Mouse (Mus musculus) hindbrain, embryonic 13.5 days (tissue): Measurements from ENCODE around the gene Olfr1179. TPM values are rescaled to one million over a fixed set of nuclear protein-coding genes. Genes with fewer than 3 reads are reported as not detected.
"Not testable (repeated sequence)": the region's sequence is repeated elsewhere in the genome, so short reads cannot be mapped to it uniquely, and the experiment has no call there.

Experiments
- ATAC-seq: fragments of 200-750 bp; cut with Nextera tagmentation; 2 replicates; pipeline ENCODE4 v1.8.0; 2017; ENCODE audit warnings: moderate TSS enrichment; ENCODE audit not compliant: low FRiP score
- H3K27ac ChIP-seq: fragments of 300-500 bp; sonication (generic); 2 replicates; pipeline ENCODE4 v1.5.1; 2015; ENCODE audit warnings: inconsistent platforms, mild to moderate bottlenecking, moderate library complexity
- H3K27me3 ChIP-seq: fragments of 300-500 bp; sonication (generic); 2 replicates; pipeline ENCODE4 v1.6.1; 2015; ENCODE audit warnings: mild to moderate bottlenecking, inconsistent platforms
- H3K36me3 ChIP-seq: fragments of 300-500 bp; sonication (generic); 2 replicates; pipeline ENCODE4 v1.6.1; 2015; ENCODE audit warnings: mild to moderate bottlenecking, inconsistent platforms
- H3K4me1 ChIP-seq: fragments of 300-500 bp; sonication (generic); replicated peaks from 2 replicates; pipeline ENCODE4 v1.6.1; 2015; ENCODE audit warnings: inconsistent platforms
- H3K4me2 ChIP-seq: fragments of 300-500 bp; sonication (generic); 2 replicates; pipeline ENCODE4 v1.6.1; 2015; ENCODE audit warnings: inconsistent platforms, mild to moderate bottlenecking, moderate library complexity
- H3K4me3 ChIP-seq: fragments of 300-500 bp; sonication (generic); 2 replicates; pipeline ENCODE4 v1.5.1; 2015; ENCODE audit warnings: mild to moderate bottlenecking, inconsistent platforms
- H3K9ac ChIP-seq: fragments of 300-500 bp; sonication (generic); 2 replicates; pipeline ENCODE4 v1.6.1; 2015; ENCODE audit warnings: mild to moderate bottlenecking, inconsistent platforms
- H3K9me3 ChIP-seq: fragments of 300-500 bp; sonication (generic); 2 replicates; pipeline ENCODE4 v1.6.1; 2016; ENCODE audit warnings: inconsistent platforms
- WGBS: fragments of 180-500 bp; shearing (Covaris S2); methylation state at CpG from one replicate; pipeline ENCODE4 v1.1.7; 2015; 5-methylcytosine and 5-hydroxymethylcytosine counted together
- polyA plus RNA-seq: library from polyadenylated mRNA; unstranded; fragments of >200 nt; fragmentation: Nextera tagmentation; extraction: Ambion mirVana; gene quantifications from 2 replicates; pipeline ENCODE4 v1.2.1, GENCODE M21; 2015

Gene Olfr1179
- not detected in 2 replicates for polyA plus RNA-seq

DNA sequence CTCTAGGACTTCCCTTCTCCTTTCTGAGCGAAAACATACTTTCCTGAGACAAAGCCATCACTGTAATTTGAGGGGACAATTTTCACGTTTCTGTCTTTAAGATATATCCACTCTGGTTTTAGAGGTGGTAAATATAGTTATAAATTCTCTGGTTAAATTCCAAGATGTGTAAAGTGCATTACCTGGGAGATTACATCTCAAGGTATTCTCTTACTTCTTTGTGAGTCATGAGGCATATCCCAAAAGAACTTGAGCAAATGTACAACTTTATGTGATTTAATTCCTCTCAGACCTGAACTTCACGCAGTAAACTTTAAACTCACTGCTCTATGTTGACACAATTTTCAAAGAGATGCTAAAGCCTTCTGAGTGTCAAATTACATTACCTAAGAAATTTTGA lies at the start of gene Olfr1179:
Gene Olfr1179 (minus strand): TSS at position 101 of the 400 bp plus-strand sequence.
- 93% methylated on average over 3 of the region's 3 CpGs for WGBS
- Histone ChIP-seq H3K27ac (no peak within 1 kb of the TSS), H3K4me2 (no peak within 1 kb of the TSS)

DNA sequence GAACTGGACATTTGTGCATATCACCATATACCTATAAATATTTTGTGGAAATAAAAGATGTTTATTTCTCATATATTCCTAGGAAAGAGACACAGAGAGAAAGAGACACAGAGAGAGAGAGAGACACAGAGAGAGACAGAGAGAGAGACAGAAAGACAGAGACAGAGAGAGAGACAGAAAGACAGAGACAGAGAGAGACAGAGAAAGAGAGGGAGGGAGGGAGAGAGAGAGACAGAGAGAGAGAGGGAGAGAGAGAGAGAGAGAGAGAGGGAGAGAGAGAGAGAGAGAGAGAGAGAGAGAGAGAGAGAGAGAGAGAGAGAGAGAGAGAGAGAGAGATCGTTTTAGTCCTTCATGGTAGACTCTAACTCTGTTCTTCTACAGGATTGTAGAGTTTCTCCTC lies 48.3 kb upstream of the Olfr1179 start, which contains the start of gene Olfr1183:
Gene Olfr1183 (plus strand): TSS at position 301 of the 400 bp plus-strand sequence.
- H3K9me3 ChIP-seq, H3K4me2 ChIP-seq, H3K36me3 ChIP-seq, H3K27me3 ChIP-seq, H3K4me1 ChIP-seq, H3K27ac ChIP-seq, H3K9ac ChIP-seq, ATAC-seq, H3K4me3 ChIP-seq: not testable (repeated sequence)
- WGBS: 90% methylated on average over 1 of the region's 1 CpGs

More for the DNA sequence above, at the start of gene Olfr1179:
- Histone ChIP-seq H3K4me3 (no peak within 1 kb of the TSS), H3K27me3 (no peaks in the 10 kb centered on the region), H3K9me3 (no peaks in the 10 kb centered on the region), H3K4me1 (no peaks in the 10 kb centered on the region), H3K36me3 (no peaks in the 10 kb centered on the region), H3K9ac (no peak within 1 kb of the TSS)
- ATAC-seq: no peak

DNA sequence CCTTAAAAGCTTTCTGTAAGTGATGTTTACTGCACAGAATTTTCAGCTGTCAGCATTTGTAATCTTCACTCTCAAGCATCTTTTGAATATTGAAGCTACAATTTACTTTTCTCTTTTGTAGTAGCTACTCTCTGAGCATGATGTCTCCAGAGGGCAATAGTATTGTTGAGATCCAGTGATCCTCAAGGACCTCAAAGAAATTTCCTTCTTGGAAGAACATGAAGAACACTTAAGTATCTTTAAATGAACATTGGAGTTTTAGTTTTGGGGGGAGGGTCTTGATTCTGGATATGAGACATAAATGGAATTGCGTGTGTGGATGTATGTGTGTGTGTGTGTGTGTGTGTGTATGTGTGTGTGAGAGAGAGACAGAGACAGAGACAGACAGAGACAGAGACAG lies 42.8 kb upstream of the Olfr1179 start, which contains the start of gene Gm13757:
Gene Gm13757 (minus strand): TSS at position 101 of the 400 bp plus-strand sequence.
- no peaks in the 10 kb centered on the region for H3K4me1 ChIP-seq
- H3K4me2 ChIP-seq: no peak within 1 kb of the TSS
- no peaks in the 10 kb centered on the region for H3K27me3 ChIP-seq
- no peak within 1 kb of the TSS for H3K9ac ChIP-seq
- 95% methylated on average over 1 of the region's 1 CpGs for WGBS
- no peaks in the 10 kb centered on the region for H3K36me3 ChIP-seq
- ATAC-seq: no peak
- H3K27ac ChIP-seq: no peak within 1 kb of the TSS
- no peak within 1 kb of the TSS for H3K4me3 ChIP-seq
- no peaks in the 10 kb centered on the region for H3K9me3 ChIP-seq

DNA sequence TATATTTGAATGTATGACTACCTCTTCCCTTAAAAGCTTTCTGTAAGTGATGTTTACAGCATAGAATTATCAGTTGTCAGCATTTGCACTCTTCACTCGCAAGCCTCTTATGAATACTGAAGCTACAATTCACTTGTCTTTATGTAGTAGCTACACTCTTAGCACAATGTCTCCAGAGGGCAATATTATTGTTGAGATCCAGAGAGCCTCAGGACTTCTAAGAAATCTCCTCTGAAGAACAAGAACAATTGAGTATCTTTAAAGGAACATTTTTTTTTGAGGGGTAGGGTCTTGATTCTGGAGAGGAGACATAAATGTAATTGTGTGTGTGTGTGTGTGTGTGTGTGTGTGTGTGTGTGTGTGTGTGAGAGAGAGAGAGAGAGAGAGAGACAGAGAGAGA lies 19.8 kb upstream of the Olfr1179 start, which contains the start of gene Olfr1181:
Gene Olfr1181 (minus strand): TSS at position 101 of the 400 bp plus-strand sequence.
- WGBS: 89% methylated on average over 1 of the region's 1 CpGs
- no peaks in the 10 kb centered on the region for H3K36me3 ChIP-seq
- no peak within 1 kb of the TSS for H3K27ac ChIP-seq
- no peak for ATAC-seq
- H3K27me3 ChIP-seq: no peaks in the 10 kb centered on the region
- no peak within 1 kb of the TSS for H3K9ac ChIP-seq
- no peaks in the 10 kb centered on the region for H3K9me3 ChIP-seq
- H3K4me2 ChIP-seq: no peak within 1 kb of the TSS
- no peaks in the 10 kb centered on the region for H3K4me1 ChIP-seq
- H3K4me3 ChIP-seq: no peak within 1 kb of the TSS

DNA sequence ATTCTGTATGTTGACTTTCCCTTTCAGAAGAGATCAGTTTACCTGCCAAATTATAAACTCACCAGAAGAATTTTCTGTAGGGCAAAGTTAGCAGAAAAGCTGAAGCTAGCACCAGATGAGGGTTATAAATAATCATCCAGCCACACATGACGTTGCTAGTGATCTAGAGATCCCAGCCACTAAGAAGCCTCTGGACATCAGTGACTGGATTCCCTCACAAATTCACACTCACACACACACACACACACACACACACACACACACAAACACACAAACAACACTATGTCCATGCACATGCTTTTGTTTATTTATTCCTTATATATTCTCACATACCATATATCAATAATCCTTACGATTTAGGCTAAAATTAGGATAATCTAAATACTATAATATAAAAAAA lies 12.8 kb upstream of the Olfr1179 start, which contains the start of gene Olfr1180:
Gene Olfr1180 (minus strand): TSS at position 101 of the 400 bp plus-strand sequence.
- WGBS: 88% methylated on average over 2 of the region's 2 CpGs
- Histone ChIP-seq H3K4me2 (no peak within 1 kb of the TSS), H3K27ac (no peak within 1 kb of the TSS), H3K4me1 (no peaks in the 10 kb centered on the region), H3K36me3 (no peaks in the 10 kb centered on the region), H3K9me3 (no peaks in the 10 kb centered on the region), H3K9ac (no peak within 1 kb of the TSS), H3K4me3 (no peak within 1 kb of the TSS), H3K27me3 (no peaks in the 10 kb centered on the region)
- ATAC-seq: no peak

DNA sequence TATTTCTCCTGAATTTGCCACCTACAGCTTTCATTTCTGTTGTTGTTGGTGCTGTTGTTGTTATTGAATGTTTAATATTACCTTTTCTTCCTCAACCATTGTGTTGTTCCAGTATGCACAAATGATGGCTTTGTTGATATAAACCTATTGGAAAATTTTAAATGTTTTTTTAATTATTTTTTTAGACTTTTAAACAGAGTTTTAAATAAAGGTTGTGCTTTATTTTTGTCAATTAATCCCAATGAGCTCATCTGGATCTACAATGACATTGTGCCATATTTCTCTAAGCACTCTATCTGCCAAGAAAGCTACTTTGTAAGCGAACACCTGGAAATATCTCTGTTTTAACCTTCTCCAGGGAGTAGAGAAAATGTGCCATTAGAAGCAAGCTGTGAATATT lies 19.5 kb downstream of the Olfr1179 start, which contains the start of gene Olfr1178:
Gene Olfr1178 (plus strand): TSS at position 301 of the 400 bp plus-strand sequence.
- no peak for ATAC-seq
- H3K4me3 ChIP-seq: no peak within 1 kb of the TSS
- H3K36me3 ChIP-seq: no peaks in the 10 kb centered on the region
- H3K27me3 ChIP-seq: no peaks in the 10 kb centered on the region
- H3K9me3 ChIP-seq: no peaks in the 10 kb centered on the region
- 88% methylated on average over 1 of the region's 1 CpGs for WGBS
- H3K9ac ChIP-seq: no peak within 1 kb of the TSS
- H3K27ac ChIP-seq: no peak within 1 kb of the TSS
- no peaks in the 10 kb centered on the region for H3K4me1 ChIP-seq
- no peak within 1 kb of the TSS for H3K4me2 ChIP-seq

DNA sequence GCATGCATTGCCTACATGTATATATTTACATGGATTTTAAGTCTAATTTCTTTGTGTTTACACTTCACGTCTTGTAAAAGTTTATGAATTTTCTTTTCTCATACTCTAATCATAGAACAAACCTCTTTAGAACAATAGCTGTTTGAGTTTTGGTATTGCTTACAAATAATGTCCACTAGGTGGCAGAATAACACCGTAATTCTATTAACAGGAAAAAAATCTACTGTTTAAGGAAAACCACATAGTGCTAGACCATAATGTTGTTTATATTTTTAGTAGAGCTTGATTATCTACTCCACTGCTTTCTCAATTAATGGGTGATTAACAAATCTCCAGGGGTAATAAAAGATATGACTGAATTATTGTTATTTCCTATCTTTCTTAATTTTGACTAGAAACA lies 49.9 kb downstream of the Olfr1179 start:
- no peak overlapping the region for H3K4me3 ChIP-seq
- WGBS: 5% methylated on average over 2 of the region's 2 CpGs
- H3K9me3 ChIP-seq: no peaks in the 10 kb centered on the region
- no peak overlapping the region for H3K4me2 ChIP-seq
- H3K36me3 ChIP-seq: no peaks in the 10 kb centered on the region
- ATAC-seq: peak; percentile 66
- no peaks in the 10 kb centered on the region for H3K27me3 ChIP-seq
- H3K27ac ChIP-seq: no peak overlapping the region
- H3K4me1 ChIP-seq: no peaks in the 10 kb centered on the region
- no peak overlapping the region for H3K9ac ChIP-seq

Other genes with a start within 250 kb of the Olfr1179 start
- gene Olfr1168, start 224.6 kb downstream of the Olfr1179 start, polyA plus RNA-seq: not detected in 2 replicates
- gene Olfr1170, start 178.1 kb downstream of the Olfr1179 start, polyA plus RNA-seq: not detected in 2 replicates
- gene Olfr1173, start 126.6 kb downstream of the Olfr1179 start, polyA plus RNA-seq: not detected in 2 replicates
- gene Olfr1174-ps, start 91.3 kb downstream of the Olfr1179 start, polyA plus RNA-seq: not detected in 2 replicates
- gene Olfr1175-ps, start 79.2 kb downstream of the Olfr1179 start, polyA plus RNA-seq: not detected in 2 replicates
- not detected in 2 replicates for gene Olfr1176, start 69.7 kb downstream of the Olfr1179 start, polyA plus RNA-seq
- gene Olfr1177-ps, start 60.0 kb downstream of the Olfr1179 start, polyA plus RNA-seq: not detected in 2 replicates
- gene Olfr1178, start 19.4 kb downstream of the Olfr1179 start, polyA plus RNA-seq: not detected in 2 replicates
- not detected in 2 replicates for gene Olfr1180, start 12.7 kb upstream of the Olfr1179 start, polyA plus RNA-seq
- not detected in 2 replicates for gene Olfr1181, start 19.7 kb upstream of the Olfr1179 start, polyA plus RNA-seq
- gene Gm13757, start 42.7 kb upstream of the Olfr1179 start, polyA plus RNA-seq: not detected in 2 replicates
- gene Olfr1183, start 48.4 kb upstream of the Olfr1179 start, polyA plus RNA-seq: not detected in 2 replicates
- gene Olfr1184, start 77.1 kb upstream of the Olfr1179 start, polyA plus RNA-seq: not detected in 2 replicates
- gene Olfr1185-ps1, start 86.9 kb upstream of the Olfr1179 start, polyA plus RNA-seq: not detected in 2 replicates
- gene Olfr1186, start 112.1 kb upstream of the Olfr1179 start, polyA plus RNA-seq: not detected in 2 replicates
- gene Olfr1188, start 150.5 kb upstream of the Olfr1179 start, polyA plus RNA-seq: not detected in 2 replicates
- gene Olfr1189, start 180.0 kb upstream of the Olfr1179 start, polyA plus RNA-seq: not detected in 2 replicates
- not detected in 2 replicates for gene Olfr1191-ps1, start 234.1 kb upstream of the Olfr1179 start, polyA plus RNA-seq
- not detected in 2 replicates for gene Olfr1192-ps1, start 242.1 kb upstream of the Olfr1179 start, polyA plus RNA-seq